Mouse (Mus musculus) embryonic fibroblast, embryonic 13.5 days (primary cell): ENCODE results near the gene Cish.

Experiments
- CTCF ChIP-seq: IDR thresholded peaks from 2 replicates; pipeline ENCODE4 v1.5.1; 2011; ENCODE audit warnings: mild to moderate bottlenecking, control low read depth, low read length, moderate library complexity, borderline replicate concordance; ENCODE audit not compliant: insufficient read depth
- POLR2A ChIP-seq: IDR thresholded peaks from 2 replicates; pipeline ENCODE4 v1.6.1; 2011; ENCODE audit warnings: low read depth, mild to moderate bottlenecking, control low read depth, low read length, moderate library complexity

DNA sequence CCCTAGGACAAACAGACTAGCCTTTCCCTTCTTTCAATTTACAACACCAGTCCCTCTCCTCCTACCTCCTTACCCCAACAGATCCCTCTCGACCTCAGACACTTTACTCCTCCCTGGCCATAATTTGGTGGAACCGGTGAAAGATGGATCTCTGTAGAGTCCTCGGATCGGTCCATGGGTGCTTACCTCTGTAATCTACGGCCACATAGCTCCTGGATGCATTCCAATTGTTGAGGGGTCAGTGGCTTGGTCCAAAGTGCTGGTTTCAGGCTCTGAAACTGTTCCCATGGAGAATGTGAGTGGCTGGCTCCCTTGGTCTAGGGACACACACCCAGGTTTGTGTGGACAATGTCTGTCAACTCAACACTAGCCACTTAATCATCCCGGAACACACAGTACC is 40.6 kb downstream of the Cish start:
- no peak for TF ChIP-seq CTCF
- no peak for TF ChIP-seq POLR2A
